Mouse (Mus musculus) bone marrow, adult 2 months (tissue): ENCODE results near the gene Plekhf1.

Source experiments
- CTCF ChIP-seq: fragments of 200-500 bp; IDR thresholded peaks from 2 replicates; pipeline ENCODE4 v1.5.1; 2011; ENCODE audit warnings: low read length, control low read depth; ENCODE audit not compliant: control insufficient read depth, insufficient read depth
- POLR2A ChIP-seq: fragments of 200-500 bp; IDR thresholded peaks from 2 replicates; pipeline ENCODE4 v1.6.1; 2011; ENCODE audit warnings: low read depth, mild to moderate bottlenecking, control low read depth, low read length, borderline replicate concordance; ENCODE audit not compliant: control insufficient read depth

- TF ChIP-seq CTCF = peak; percentile 20; the same call in 1 of the 2 replicates
- TF ChIP-seq POLR2A = no peak
These were observed 39.3 kb upstream of the Plekhf1 start for GRCm38 (mm10) chr7:38267006-38267680.
